Mouse (Mus musculus) frontal cortex, adult 2 months (tissue): ENCODE measurements at regions not wholly inside any gene's neighbourhood (a gene's known extent, or its start where the extent isn't known, plus 50 kb on each side); places are given as distances from the start of the nearest gene placed in this dataset.
A peak's percentile ranks its signal among the peaks of the same experiment; 100 is the strongest.

ENCODE experiments used
- DNase-seq, 2 experiments: peaks; one replicate each; pipeline ENCODE4 v3.0.0; 2022; ENCODE audit warnings: low spot score in 1 of 2; ENCODE audit errors: extremely low spot score in 1 of 2

GRCm38 (mm10) chr2:93135324-93135723, 52.0 kb upstream of the Trp53i11 start:
- DNase-seq = no peak

GRCm38 (mm10) chr2:93133301-93133971, 53.9 kb upstream of the Trp53i11 start:
- DNase-seq = no peak

- DNase-seq = peak in 1 of 2 experiments; percentile 26
Measured at GRCm38 (mm10) chr2:93131825-93132623, 55.3 kb upstream of the Trp53i11 start.

- DNase-seq = no peak
Measured at GRCm38 (mm10) chr2:93131236-93131635, 56.1 kb upstream of the Trp53i11 start.

GRCm38 (mm10) chr2:93129176-93129575, 58.2 kb upstream of the Trp53i11 start:
- no peak for DNase-seq

GRCm38 (mm10) chr2:93126595-93127165, 60.7 kb upstream of the Trp53i11 start:
- DNase-seq = peak; percentile 10 to 27

GRCm38 (mm10) chr2:93126112-93126511, 61.2 kb upstream of the Trp53i11 start:
- no peak for DNase-seq

GRCm38 (mm10) chr2:93124866-93125467, 62.4 kb upstream of the Trp53i11 start:
- DNase-seq = no peak

GRCm38 (mm10) chr2:93123829-93124228, 63.5 kb upstream of the Trp53i11 start:
- DNase-seq = no peak

GRCm38 (mm10) chr2:93120386-93120785, 67.0 kb upstream of the Trp53i11 start:
- no peak for DNase-seq

GRCm38 (mm10) chr2:93119001-93119400, 68.3 kb upstream of the Trp53i11 start:
- no peak for DNase-seq

- DNase-seq = no peak
Measured at GRCm38 (mm10) chr2:93115303-93115702, 69.3 kb upstream of the Prdm11 start.

GRCm38 (mm10) chr2:93113929-93114328, 68.0 kb upstream of the Prdm11 start:
- DNase-seq = no peak

- no peak for DNase-seq
Measured at GRCm38 (mm10) chr2:93112320-93112719, 66.4 kb upstream of the Prdm11 start.

- DNase-seq = peak; percentile 25 to 55
Measured at GRCm38 (mm10) chr2:93110898-93111297, 64.9 kb upstream of the Prdm11 start.

- DNase-seq = no peak
Measured at GRCm38 (mm10) chr2:93106581-93106980, 60.6 kb upstream of the Prdm11 start.

- DNase-seq = no peak
Measured at GRCm38 (mm10) chr2:93101991-93102390, 56.0 kb upstream of the Prdm11 start.

GRCm38 (mm10) chr2:93099780-93100179, 53.8 kb upstream of the Prdm11 start:
- no peak for DNase-seq

GRCm38 (mm10) chr2:93097016-93097415, 51.0 kb upstream of the Prdm11 start:
- DNase-seq = no peak

- peak in 1 of 2 experiments; percentile 39 for DNase-seq
Measured at GRCm38 (mm10) chr2:93096078-93096729, 50.2 kb upstream of the Prdm11 start.
